Mouse (Mus musculus): ENCODE data around the gene Ddah2.

Ddah2 gene

DNA sequence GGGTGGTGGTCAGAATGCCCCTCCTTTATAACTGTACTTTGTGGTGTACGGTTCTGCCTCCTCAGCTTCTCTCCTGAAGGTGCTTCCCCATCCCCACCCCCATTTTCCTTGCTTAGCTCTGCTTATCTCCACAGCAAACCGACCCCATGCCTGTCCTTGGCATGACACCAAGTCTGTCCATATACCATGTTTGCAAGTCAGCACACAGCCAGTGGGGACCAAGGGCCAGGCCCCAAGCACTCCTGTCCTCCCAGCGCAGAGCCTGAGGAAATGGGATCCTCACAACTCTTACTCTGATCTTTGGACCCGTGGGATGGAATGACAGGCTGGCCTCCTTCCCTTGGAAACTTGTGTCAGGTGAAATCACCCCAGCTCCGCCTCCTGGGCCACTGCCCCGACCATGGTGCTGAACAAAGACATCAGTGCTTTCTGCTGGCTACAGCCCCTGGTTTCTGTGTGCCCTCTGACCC lies 44.4 kb downstream of the Ddah2 start:
- no peak for DNase-seq (ENCODE audit: inconsistent ontology term)

DNA sequence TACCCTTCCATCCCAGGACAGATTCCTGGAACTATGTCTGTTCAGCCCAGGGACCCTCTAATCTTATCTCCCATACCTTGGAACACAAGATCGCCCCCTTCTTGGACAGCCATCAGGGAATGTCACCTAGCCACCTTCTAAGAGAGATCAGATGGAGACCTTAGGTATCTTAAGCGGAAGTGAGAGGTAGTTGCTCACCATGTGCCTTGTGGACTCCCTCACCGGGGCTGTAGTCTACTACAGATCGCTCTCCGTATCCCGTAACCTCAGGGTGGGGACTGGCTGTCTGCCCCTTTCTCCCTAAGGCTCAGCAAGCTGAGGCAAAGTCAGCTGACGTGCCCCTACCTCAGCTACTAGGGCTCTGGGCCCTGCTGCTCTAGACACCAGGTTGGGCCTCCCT lies 45.2 kb downstream of the Ddah2 start:
- no peak for DNase-seq (ENCODE audit: inconsistent ontology term)

DNA sequence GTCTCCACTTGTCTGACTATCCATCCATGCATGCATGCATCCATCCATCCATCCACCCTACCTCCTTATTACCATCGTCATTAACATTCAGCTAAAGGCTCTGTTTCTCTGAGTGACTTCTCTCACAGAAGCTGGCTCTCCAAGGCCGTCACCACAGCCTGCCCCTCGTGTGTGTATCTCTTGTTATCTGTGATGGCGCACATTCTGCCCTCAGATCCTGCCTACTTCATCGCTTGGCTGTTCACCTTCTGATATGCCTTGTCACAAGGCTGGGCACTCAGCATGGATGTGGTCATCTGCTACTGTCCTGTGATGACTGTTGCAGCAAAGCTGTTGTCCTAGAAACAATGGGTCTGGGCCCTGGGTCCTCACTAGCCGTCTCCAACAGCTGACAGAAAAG lies 45.9 kb downstream of the Ddah2 start:
- no peak for DNase-seq (ENCODE audit: inconsistent ontology term)

DNA sequence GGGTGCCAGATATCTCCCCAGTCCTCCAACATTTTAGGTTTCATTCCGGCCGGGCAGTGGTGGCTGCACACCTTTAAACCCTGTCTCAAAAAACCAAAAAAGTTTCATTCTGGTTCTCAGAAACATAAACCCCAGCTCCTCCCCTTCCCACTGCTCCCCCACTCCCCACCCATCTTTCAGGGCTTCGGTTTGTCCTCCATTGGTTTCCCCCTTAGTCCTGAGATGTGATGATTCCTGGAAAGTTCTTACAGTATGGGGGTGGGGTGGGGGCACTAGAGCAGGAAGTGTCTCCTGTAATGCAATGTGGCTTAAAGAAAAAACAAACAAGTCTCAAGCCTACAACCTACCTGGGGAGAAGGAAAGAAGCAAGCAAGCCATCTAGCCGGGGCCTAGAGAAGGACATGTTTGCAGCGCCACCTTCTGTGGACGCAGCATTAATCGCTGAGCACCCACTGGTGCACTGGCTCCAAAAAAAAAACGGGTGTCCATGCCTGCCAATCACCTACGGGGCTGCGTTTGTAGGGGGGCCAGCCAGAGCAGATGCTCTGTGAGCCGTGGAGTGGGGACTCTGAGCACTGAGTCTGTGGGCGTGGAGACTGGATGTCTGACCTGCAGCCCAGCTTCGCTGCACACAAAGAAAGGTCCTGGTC lies 47.0 kb downstream of the Ddah2 start:
- peak; percentile 51 for DNase-seq (ENCODE audit: inconsistent ontology term)

DNA sequence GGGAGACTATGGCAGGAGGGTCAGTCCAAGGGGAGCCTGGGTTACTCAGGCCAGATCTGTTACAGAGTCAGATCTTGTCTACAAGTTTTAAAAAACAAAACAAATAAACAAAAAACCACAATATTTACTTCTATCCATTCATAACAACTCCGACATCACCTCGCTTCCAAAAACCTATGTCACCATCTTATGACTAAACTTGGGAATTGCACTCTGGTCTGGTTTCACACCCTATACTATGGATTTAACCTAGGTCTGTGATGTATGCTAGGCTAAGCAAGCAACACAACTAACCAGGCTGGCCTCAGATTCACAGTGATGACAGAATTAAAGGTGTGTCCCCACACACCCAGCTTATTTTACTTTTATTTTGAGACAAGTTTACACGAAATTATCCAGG lies 47.7 kb downstream of the Ddah2 start:
- no peak for DNase-seq (ENCODE audit: inconsistent ontology term)

DNA sequence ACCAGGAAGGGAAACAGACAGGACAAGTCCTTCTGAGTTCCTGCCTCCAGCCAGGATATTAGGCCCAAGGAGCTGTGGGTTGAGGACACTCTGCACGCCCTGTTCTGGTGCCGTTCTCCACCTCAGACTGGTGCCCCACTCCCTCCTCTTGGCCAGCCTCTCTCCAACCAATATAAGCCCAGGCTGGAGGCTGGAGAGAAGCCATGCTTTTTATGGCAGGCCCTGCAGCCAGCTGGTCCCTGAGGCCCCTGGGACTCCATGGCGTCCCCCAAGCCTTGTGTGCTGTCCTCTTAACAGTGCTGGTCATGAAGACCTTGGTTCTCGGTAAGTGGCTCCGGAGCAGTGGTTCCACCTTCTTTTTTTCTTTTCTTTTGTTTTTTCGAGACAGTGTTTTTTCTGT lies 49.3 kb downstream of the Ddah2 start, which contains the start of gene Ly6g5c:
Ly6g5c (plus strand) TSS at position 183 of the 400 bp plus-strand sequence.
- DNase-seq (ENCODE audit: inconsistent ontology term), result no peak
